Mouse (Mus musculus) G1E (cell line): ENCODE data around the gene Tcta.

Source experiments
- CTCF ChIP-seq: IDR thresholded peaks from 2 replicates; pipeline ENCODE4 v1.5.1; 2012; ENCODE audit warnings: low read depth, low read length, inconsistent platforms, mixed read lengths
- GATA1 ChIP-seq: IDR thresholded peaks from 2 replicates; pipeline ENCODE4 v1.6.1; 2012; ENCODE audit warnings: borderline replicate concordance, low read length, inconsistent platforms, mixed read lengths
- POLR2AphosphoS5 ChIP-seq: IDR thresholded peaks from 2 replicates; pipeline ENCODE4 v1.6.1; 2012; ENCODE audit warnings: low read depth, low read length, inconsistent platforms; ENCODE audit not compliant: insufficient replicate concordance
- TAL1 ChIP-seq: conservative IDR thresholded peaks from 2 replicates; pipeline ENCODE4 v1.6.1; 2012; ENCODE audit warnings: low read depth, low read length, inconsistent platforms, mixed read lengths

GRCm38 (mm10) chr9:108343835-108344234, 37.9 kb upstream of the Tcta start:
- TF ChIP-seq TAL1 = peak; percentile 35; the same call in 1 of the 2 replicates
- TF ChIP-seq CTCF = no peak
- no peak for TF ChIP-seq POLR2AphosphoS5
- no peak for TF ChIP-seq GATA1
